Mouse (Mus musculus): ENCODE results near the gene Zfp58.
"Not testable (repeated sequence)": the region's sequence is repeated elsewhere in the genome, so short reads cannot be mapped to it uniquely, and the experiment has no call there.

Zfp58 gene

GRCm38 (mm10) chr13:67500084-67500719, at the start of gene Zfp58:
TSS of gene Zfp58 (minus strand) at chr13:67500555.
- DNase-seq, result peak; percentile 87

- DNase-seq, result no peak
These were observed 45.6 kb upstream of the Zfp58 start for GRCm38 (mm10) chr13:67545941-67546340.

- no peak for DNase-seq
These were observed 26.8 kb upstream of the Zfp58 start for GRCm38 (mm10) chr13:67527049-67527730.

- peak; percentile 92 for DNase-seq
These were observed 25.5 kb upstream of the Zfp58 start, which contains the start of the genes Gm26965 and Zfp87 for GRCm38 (mm10) chr13:67525753-67526410. TSS of gene Gm26965 (minus strand) at chr13:67526151. TSS of gene Zfp87 (minus strand) at chr13:67526177.

- no peak for DNase-seq
These were observed 553 bp upstream of the Zfp58 start for GRCm38 (mm10) chr13:67500908-67501307.

- DNase-seq, result no peak
These were observed 4.7 kb downstream of the Zfp58 start for GRCm38 (mm10) chr13:67495631-67496030.

GRCm38 (mm10) chr13:67484424-67484811, 15.9 kb downstream of the Zfp58 start:
- no peak for DNase-seq

GRCm38 (mm10) chr13:67483625-67484423, 16.5 kb downstream of the Zfp58 start, which contains the start of gene Zfp874b:
TSS of gene Zfp874b (minus strand) at chr13:67484258.
- peak; percentile 94 for DNase-seq

- DNase-seq, result no peak
These were observed 18.8 kb downstream of the Zfp58 start for GRCm38 (mm10) chr13:67481528-67481927.

GRCm38 (mm10) chr13:67469274-67469673, 31.1 kb downstream of the Zfp58 start:
- no peak for DNase-seq

- not testable (repeated sequence) for DNase-seq
These were observed 36.7 kb downstream of the Zfp58 start for GRCm38 (mm10) chr13:67463506-67464185.

- DNase-seq, result no peak
These were observed 48.4 kb downstream of the Zfp58 start for GRCm38 (mm10) chr13:67452021-67452309.

GRCm38 (mm10) chr13:67451172-67452020, 49.0 kb downstream of the Zfp58 start, which contains the start of gene Zfp874a:
TSS of gene Zfp874a (minus strand) at chr13:67451624.
- peak; percentile 93 for DNase-seq
